Mouse (Mus musculus): ENCODE measurements around the gene Dnaic1. TPM values are rescaled to one million over a fixed set of nuclear protein-coding genes. Genes with fewer than 3 reads are reported as not detected.

Gene Dnaic1
- total and polyA plus RNA-seq, 3 experiments = not detected

DNA sequence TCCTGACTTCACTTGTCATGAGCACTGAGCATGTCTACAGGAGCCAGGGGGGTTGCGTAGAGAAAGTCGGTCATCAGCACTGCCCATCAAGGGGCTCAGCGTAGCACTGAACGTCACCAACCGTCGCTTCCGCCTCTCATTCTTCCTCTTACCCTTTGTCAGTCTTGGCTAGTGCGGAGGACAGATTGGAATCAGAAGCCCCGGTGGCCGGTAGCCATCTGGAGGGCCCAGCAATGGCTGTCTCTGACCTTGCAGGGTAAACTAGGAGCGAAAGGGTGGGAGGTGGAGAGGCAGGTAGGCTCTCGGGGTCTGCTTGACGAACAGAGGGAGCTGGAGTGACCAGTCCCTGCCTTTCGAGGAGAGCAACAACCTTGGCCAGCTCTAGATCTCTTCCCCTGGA lies 52.5 kb downstream of the Dnaic1 start:
- Histone ChIP-seq H3K4me3 (ENCODE audit: low read depth, low read length) (no peak overlapping the region), H3K27me3 (ENCODE audit: insufficient read depth, low read length) (peaks cover 27% of the 10 kb centered on the region), H3K36me3 (replicated peaks) (no peaks in the 10 kb centered on the region), H3K9me3 (replicated peaks) (no peaks in the 10 kb centered on the region), H3K4me1 (ENCODE audit: insufficient read depth, low read depth, low read length) (no peaks in the 10 kb centered on the region)
- ATAC-seq (ENCODE audit: extremely low read depth, insufficient number of reproducible peaks, low FRiP score, poor library complexity, severe bottlenecking) (no peak), DNase-seq (ENCODE audit: low spot score) (no peak)
- TF ChIP-seq GATA1 (IDR thresholded peaks at IDR 0.05; ENCODE audit: borderline replicate concordance, low read length) (no peak), GATA2 (IDR thresholded peaks at IDR 0.05; ENCODE audit: borderline replicate concordance, low read depth, low read length) (no peak), TAL1 (conservative IDR thresholded peaks at IDR 0.05; ENCODE audit: low read depth, low read length) (no peak), CTCF (IDR thresholded peaks at IDR 0.05; ENCODE audit: low read depth, low read length) (no peak), POLR2AphosphoS5 (IDR thresholded peaks at IDR 0.05; ENCODE audit: insufficient replicate concordance, low read depth, low read length) (no peak)

DNA sequence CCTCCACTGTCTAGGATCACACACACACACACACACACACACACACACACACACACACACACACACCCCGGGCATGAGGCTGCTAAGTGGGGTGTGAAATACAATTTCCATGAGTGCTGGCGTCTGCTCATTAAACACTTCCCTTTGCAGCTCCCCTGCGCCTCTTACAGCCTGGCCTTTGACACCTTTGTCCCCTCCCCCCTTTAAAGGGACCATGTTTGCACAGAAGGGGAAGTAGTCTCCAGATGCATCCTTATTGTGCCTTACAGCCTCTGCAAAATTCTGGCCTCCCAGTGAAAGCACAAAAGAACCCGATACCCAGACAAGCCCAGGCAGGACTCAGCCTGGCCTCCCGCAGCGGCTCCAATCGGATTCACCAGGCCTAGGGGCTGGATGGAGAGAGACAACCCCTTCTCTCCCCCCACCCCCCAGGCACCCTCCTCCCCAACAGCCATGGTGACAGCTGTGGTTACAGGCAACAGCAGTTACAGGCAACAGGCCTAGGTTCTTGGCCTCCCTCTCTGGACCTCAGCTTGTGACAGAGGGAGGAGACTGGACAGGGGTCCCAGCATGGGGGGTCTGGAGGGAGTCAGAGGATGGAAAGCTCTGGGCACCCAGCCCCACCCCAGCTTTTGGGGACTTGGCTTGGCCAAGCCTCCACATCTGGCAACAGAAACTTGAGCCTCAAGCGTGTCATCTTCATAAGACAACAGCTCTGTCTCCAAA lies 58.8 kb downstream of the Dnaic1 start:
- H3K4me3 ChIP-seq (ENCODE audit: low read depth, low read length) = no peak overlapping the region
- H3K9me3 ChIP-seq (replicated peaks) = no peaks in the 10 kb centered on the region
- peaks cover 52% of the 10 kb centered on the region for H3K27me3 ChIP-seq (ENCODE audit: insufficient read depth, low read length)
- TF ChIP-seq CTCF (IDR thresholded peaks at IDR 0.05; ENCODE audit: low read depth, low read length) (no peak), GATA2 (IDR thresholded peaks at IDR 0.05; ENCODE audit: borderline replicate concordance, low read depth, low read length) (no peak)
- ATAC-seq (ENCODE audit: extremely low read depth, insufficient number of reproducible peaks, low FRiP score, poor library complexity, severe bottlenecking) (no peak), DNase-seq (ENCODE audit: low spot score) (no peak)
- peaks cover 7% of the 10 kb centered on the region for H3K4me1 ChIP-seq (ENCODE audit: insufficient read depth, low read depth, low read length)
- no peaks in the 10 kb centered on the region for H3K36me3 ChIP-seq (replicated peaks)

DNA sequence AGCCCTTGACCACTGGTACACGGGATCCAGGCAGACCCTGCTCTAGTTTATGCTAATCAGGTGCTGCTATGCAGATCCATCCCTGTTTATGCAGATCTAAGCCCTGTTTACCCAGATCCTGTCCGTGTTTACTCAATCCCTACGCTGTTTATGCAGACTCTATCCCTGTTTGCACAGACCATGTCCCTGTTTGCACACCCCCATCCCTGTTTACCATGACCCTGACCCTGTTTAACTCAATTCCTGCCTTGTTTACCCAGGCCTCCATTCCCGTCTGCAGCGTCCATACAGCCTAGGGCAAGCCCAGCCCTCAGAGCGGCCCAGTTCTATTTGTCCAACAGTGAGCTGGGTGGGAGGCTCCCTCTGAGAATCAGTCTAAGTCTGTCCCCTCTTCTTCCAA lies 60.6 kb downstream of the Dnaic1 start:
- Histone ChIP-seq H3K36me3 (replicated peaks) (no peaks in the 10 kb centered on the region), H3K4me3 (ENCODE audit: low read depth, low read length) (no peak overlapping the region), H3K27me3 (ENCODE audit: insufficient read depth, low read length) (peaks cover 57% of the 10 kb centered on the region), H3K9me3 (replicated peaks) (no peaks in the 10 kb centered on the region), H3K4me1 (ENCODE audit: insufficient read depth, low read depth, low read length) (peaks cover 7% of the 10 kb centered on the region)
- DNase-seq (ENCODE audit: low spot score) (no peak), ATAC-seq (ENCODE audit: extremely low read depth, insufficient number of reproducible peaks, low FRiP score, poor library complexity, severe bottlenecking) (no peak)
- TF ChIP-seq GATA1 (IDR thresholded peaks at IDR 0.05; ENCODE audit: borderline replicate concordance, low read length) (no peak), TAL1 (conservative IDR thresholded peaks at IDR 0.05; ENCODE audit: low read depth, low read length) (no peak), CTCF (IDR thresholded peaks at IDR 0.05; ENCODE audit: low read depth, low read length) (no peak), POLR2AphosphoS5 (IDR thresholded peaks at IDR 0.05; ENCODE audit: insufficient replicate concordance, low read depth, low read length) (no peak), GATA2 (IDR thresholded peaks at IDR 0.05; ENCODE audit: borderline replicate concordance, low read depth, low read length) (no peak)

DNA sequence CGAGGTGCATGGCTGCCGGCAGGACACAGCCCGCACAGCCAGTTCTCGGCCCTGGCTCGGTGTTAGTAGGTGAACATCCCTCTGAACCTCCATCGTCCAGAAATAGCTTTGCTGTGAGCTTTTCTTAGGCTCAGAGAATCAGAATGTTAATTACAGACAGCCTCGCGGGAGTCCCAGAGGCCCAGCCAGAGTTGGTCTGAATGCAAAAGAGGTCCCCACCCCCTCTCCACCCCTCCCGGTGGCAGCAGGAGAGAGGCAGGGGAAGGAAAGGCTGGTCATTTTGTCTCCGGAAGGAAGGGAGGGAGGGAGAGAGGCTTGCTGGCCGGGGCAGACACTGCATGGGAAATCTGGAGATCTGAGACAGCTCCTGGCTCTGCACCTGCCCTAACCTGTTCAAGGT lies 61.8 kb downstream of the Dnaic1 start:
- TF ChIP-seq GATA1 (IDR thresholded peaks at IDR 0.05; ENCODE audit: borderline replicate concordance, low read length) (no peak), POLR2AphosphoS5 (IDR thresholded peaks at IDR 0.05; ENCODE audit: insufficient replicate concordance, low read depth, low read length) (no peak), GATA2 (IDR thresholded peaks at IDR 0.05; ENCODE audit: borderline replicate concordance, low read depth, low read length) (no peak), CTCF (IDR thresholded peaks at IDR 0.05; ENCODE audit: low read depth, low read length) (no peak), TAL1 (conservative IDR thresholded peaks at IDR 0.05; ENCODE audit: low read depth, low read length) (no peak)
- Histone ChIP-seq H3K27me3 (ENCODE audit: insufficient read depth, low read length) (peaks cover 57% of the 10 kb centered on the region), H3K4me3 (ENCODE audit: low read depth, low read length) (no peak overlapping the region), H3K9me3 (replicated peaks) (no peaks in the 10 kb centered on the region), H3K36me3 (replicated peaks) (no peaks in the 10 kb centered on the region), H3K4me1 (ENCODE audit: insufficient read depth, low read depth, low read length) (peaks cover 7% of the 10 kb centered on the region)
- ATAC-seq (ENCODE audit: extremely low read depth, insufficient number of reproducible peaks, low FRiP score, poor library complexity, severe bottlenecking) (no peak), DNase-seq (ENCODE audit: low spot score) (no peak)

DNA sequence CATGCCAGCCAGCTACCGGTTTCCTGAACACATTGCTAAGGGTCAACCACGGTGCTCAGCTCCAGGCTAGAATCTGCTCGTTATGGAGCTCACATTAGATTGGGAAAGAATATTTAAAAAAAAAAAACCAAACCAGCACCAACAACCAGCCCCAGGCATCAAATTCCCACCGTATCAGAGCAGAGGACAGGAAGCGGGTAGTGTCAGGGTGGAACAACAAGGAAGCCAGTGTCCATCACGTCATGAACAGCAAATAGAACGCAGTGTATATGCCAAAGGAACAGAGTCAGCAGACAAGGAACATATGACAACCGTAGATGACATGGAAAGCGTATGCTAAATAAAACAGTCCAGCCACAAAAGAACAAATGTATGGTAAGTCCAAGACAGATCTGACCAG lies 63.4 kb downstream of the Dnaic1 start:
- TF ChIP-seq CTCF (IDR thresholded peaks at IDR 0.05; ENCODE audit: low read depth, low read length) (no peak), GATA1 (IDR thresholded peaks at IDR 0.05; ENCODE audit: borderline replicate concordance, low read length) (no peak), TAL1 (conservative IDR thresholded peaks at IDR 0.05; ENCODE audit: low read depth, low read length) (no peak), GATA2 (IDR thresholded peaks at IDR 0.05; ENCODE audit: borderline replicate concordance, low read depth, low read length) (no peak), POLR2AphosphoS5 (IDR thresholded peaks at IDR 0.05; ENCODE audit: insufficient replicate concordance, low read depth, low read length) (no peak)
- ATAC-seq (ENCODE audit: extremely low read depth, insufficient number of reproducible peaks, low FRiP score, poor library complexity, severe bottlenecking) (no peak), DNase-seq (ENCODE audit: low spot score) (no peak)
- H3K27me3 ChIP-seq (ENCODE audit: insufficient read depth, low read length) = peaks cover 63% of the 10 kb centered on the region
- H3K36me3 ChIP-seq (replicated peaks) = no peaks in the 10 kb centered on the region
- H3K9me3 ChIP-seq (replicated peaks) = no peaks in the 10 kb centered on the region
- H3K4me3 ChIP-seq (ENCODE audit: low read depth, low read length) = no peak overlapping the region
- H3K4me1 ChIP-seq (ENCODE audit: insufficient read depth, low read depth, low read length) = peaks cover 5% of the 10 kb centered on the region

DNA sequence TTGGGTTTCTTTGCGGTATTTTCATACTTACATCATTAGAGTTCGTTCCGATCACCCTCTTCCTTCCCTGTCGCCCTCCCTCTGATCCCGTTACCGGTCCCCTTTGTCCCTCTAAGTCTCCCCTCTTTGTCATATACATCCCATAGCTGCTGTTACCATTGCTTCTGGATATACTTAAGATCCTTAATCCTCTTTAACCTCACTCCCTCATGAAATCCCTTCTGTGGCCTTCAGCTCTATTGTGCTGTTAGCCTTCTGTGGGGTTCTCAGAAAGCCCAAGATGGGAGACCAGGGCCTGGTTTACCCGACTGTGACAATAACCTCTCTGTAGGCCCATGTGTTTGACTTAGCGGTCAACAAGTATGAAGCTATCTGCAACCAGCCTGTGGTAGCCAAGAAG lies 65.1 kb downstream of the Dnaic1 start:
- TF ChIP-seq CTCF (IDR thresholded peaks at IDR 0.05; ENCODE audit: low read depth, low read length) (no peak), POLR2AphosphoS5 (IDR thresholded peaks at IDR 0.05; ENCODE audit: insufficient replicate concordance, low read depth, low read length) (no peak), GATA2 (IDR thresholded peaks at IDR 0.05; ENCODE audit: borderline replicate concordance, low read depth, low read length) (no peak), TAL1 (conservative IDR thresholded peaks at IDR 0.05; ENCODE audit: low read depth, low read length) (no peak), GATA1 (IDR thresholded peaks at IDR 0.05; ENCODE audit: borderline replicate concordance, low read length) (no peak)
- peaks cover 70% of the 10 kb centered on the region for H3K27me3 ChIP-seq (ENCODE audit: insufficient read depth, low read length)
- H3K36me3 ChIP-seq (replicated peaks) = no peaks in the 10 kb centered on the region

More for the DNA sequence above, 65.1 kb downstream of the Dnaic1 start:
- Histone ChIP-seq H3K9me3 (replicated peaks) (no peaks in the 10 kb centered on the region), H3K4me1 (ENCODE audit: insufficient read depth, low read depth, low read length) (peaks cover 6% of the 10 kb centered on the region), H3K4me3 (ENCODE audit: low read depth, low read length) (no peak overlapping the region)
- DNase-seq (ENCODE audit: low spot score) (no peak), ATAC-seq (ENCODE audit: extremely low read depth, insufficient number of reproducible peaks, low FRiP score, poor library complexity, severe bottlenecking) (no peak)

All from G1E (cell line).